Mouse (Mus musculus) C2C12 (cell line): ENCODE results near the gene Ell. TPM values are rescaled to one million over a fixed set of nuclear protein-coding genes. Genes with fewer than 3 reads are reported as not detected.

ENCODE experiments used
- H3K27me3 ChIP-seq: one replicate; pipeline ENCODE4 v1.6.1; 2011; ENCODE audit not compliant: control insufficient read depth, insufficient read depth, insufficient read length
- H3K36me3 ChIP-seq: one replicate; pipeline ENCODE4 v1.6.1; 2011; ENCODE audit not compliant: control insufficient read depth, insufficient read depth
- H3K4me3 ChIP-seq: one replicate; pipeline ENCODE4 v1.5.1; 2011; ENCODE audit warnings: mild to moderate bottlenecking, control low read depth; ENCODE audit not compliant: poor library complexity, insufficient read depth, severe bottlenecking
- H3K79me2 ChIP-seq: one replicate; pipeline ENCODE4 v1.6.1; 2011; ENCODE audit not compliant: control insufficient read depth, insufficient read depth
- H3K79me3 ChIP-seq: one replicate; pipeline ENCODE4 v1.6.1; 2011; ENCODE audit warnings: low read depth, control low read depth
- H3ac ChIP-seq: one replicate; pipeline ENCODE3; 2011; ENCODE audit warnings: low read depth; ENCODE audit not compliant: control insufficient read depth, insufficient read length
- CEBPB ChIP-seq: IDR thresholded peaks from one replicate; pipeline ENCODE4 v1.6.1; 2011; ENCODE audit warnings: low read depth, mild to moderate bottlenecking, control low read depth, moderate library complexity
- CTCF ChIP-seq: IDR thresholded peaks from one replicate; pipeline ENCODE4 v1.5.1; 2011; ENCODE audit not compliant: control insufficient read depth, insufficient read depth, insufficient read length
- FOSL1 ChIP-seq: IDR thresholded peaks from one replicate; pipeline ENCODE4 v1.8.0; 2011; ENCODE audit warnings: mild to moderate bottlenecking, low read length; ENCODE audit not compliant: poor library complexity, insufficient read depth, severe bottlenecking
- MAX ChIP-seq: IDR thresholded peaks from one replicate; pipeline ENCODE4 v1.6.1; 2011; ENCODE audit warnings: mild to moderate bottlenecking, control low read depth
- MYOD1 ChIP-seq: IDR thresholded peaks from one replicate; pipeline ENCODE4 v1.6.1; 2011; ENCODE audit warnings: low read depth; ENCODE audit not compliant: control insufficient read depth, insufficient read length
- MYOG ChIP-seq: IDR thresholded peaks from one replicate; pipeline ENCODE4 v1.6.1; 2011; ENCODE audit not compliant: control insufficient read depth, insufficient read length; ENCODE audit errors: extremely low read depth
- USF1 ChIP-seq: IDR thresholded peaks from one replicate; pipeline ENCODE4 v1.6.1; 2011; ENCODE audit warnings: low read depth, mild to moderate bottlenecking, control low read depth, moderate library complexity
- polyA plus RNA-seq: library from polyadenylated mRNA; unstranded; fragments of >200 nt; fragmentation: generic; extraction: Trizol; gene quantifications from one replicate; pipeline ENCODE4 v1.2.1, GENCODE M21; 2012; ENCODE audit warnings: missing spikeins

Ell gene
- polyA plus RNA-seq, 1 experiment: 12.3 TPM

- Histone ChIP-seq H3K36me3 (peaks cover 52% of the 10 kb centered on the region), H3K4me3 (no peak overlapping the region), H3K27me3 (no peaks in the 10 kb centered on the region), H3ac (no peak overlapping the region), H3K79me3 (peaks cover 33% of the 10 kb centered on the region), H3K79me2 (peaks cover 62% of the 10 kb centered on the region)
- TF ChIP-seq CEBPB (no peak), CTCF (no peak), MYOD1 (no peak), MYOG (no peak), MAX (no peak), FOSL1 (no peak), USF1 (no peak)
Observed at GRCm38 (mm10) chr8:70511770-70512169, 27.5 kb upstream of the Ell start.

GRCm38 (mm10) chr8:70512253-70512903, 26.9 kb upstream of the Ell start:
- peaks cover 48% of the 10 kb centered on the region for H3K36me3 ChIP-seq
- H3K79me2 ChIP-seq: peaks cover 61% of the 10 kb centered on the region
- no peak overlapping the region for H3ac ChIP-seq
- H3K79me3 ChIP-seq: peaks cover 33% of the 10 kb centered on the region
- no peaks in the 10 kb centered on the region for H3K27me3 ChIP-seq
- TF ChIP-seq MAX (no peak), MYOG (no peak), FOSL1 (no peak), CTCF (no peak), USF1 (no peak), MYOD1 (no peak), CEBPB (no peak)
- H3K4me3 ChIP-seq: no peak overlapping the region

- H3K36me3 ChIP-seq: peaks cover 38% of the 10 kb centered on the region
- no peak for TF ChIP-seq MYOG
- no peak for TF ChIP-seq MYOD1
- TF ChIP-seq MAX: no peak
- TF ChIP-seq CTCF: no peak
- no peak for TF ChIP-seq USF1
- H3ac ChIP-seq: no peak overlapping the region
- no peaks in the 10 kb centered on the region for H3K27me3 ChIP-seq
- H3K4me3 ChIP-seq: no peak overlapping the region
- peaks cover 51% of the 10 kb centered on the region for H3K79me2 ChIP-seq
- peaks cover 27% of the 10 kb centered on the region for H3K79me3 ChIP-seq
Observed at GRCm38 (mm10) chr8:70513441-70513840, 25.8 kb upstream of the Ell start.

- H3K79me2 ChIP-seq: peaks cover 9% of the 10 kb centered on the region
- H3ac ChIP-seq: no peak overlapping the region
- TF ChIP-seq USF1: no peak
- no peak for TF ChIP-seq MYOG
- no peak for TF ChIP-seq CEBPB
- TF ChIP-seq MAX: no peak
- peaks cover 12% of the 10 kb centered on the region for H3K36me3 ChIP-seq
- H3K79me3 ChIP-seq: peaks cover 3% of the 10 kb centered on the region
- no peaks in the 10 kb centered on the region for H3K27me3 ChIP-seq
- no peak overlapping the region for H3K4me3 ChIP-seq
Observed at GRCm38 (mm10) chr8:70517940-70518643, 21.2 kb upstream of the Ell start.

GRCm38 (mm10) chr8:70519043-70519442, 20.2 kb upstream of the Ell start:
- TF ChIP-seq CEBPB: no peak
- peaks cover 6% of the 10 kb centered on the region for H3K79me2 ChIP-seq
- no peak overlapping the region for H3ac ChIP-seq
- H3K27me3 ChIP-seq: no peaks in the 10 kb centered on the region
- no peak overlapping the region for H3K4me3 ChIP-seq
- H3K36me3 ChIP-seq: peaks cover 9% of the 10 kb centered on the region
- H3K79me3 ChIP-seq: peaks cover 3% of the 10 kb centered on the region

GRCm38 (mm10) chr8:70519606-70520005, 19.7 kb upstream of the Ell start:
- Histone ChIP-seq H3K36me3 (peaks cover 6% of the 10 kb centered on the region), H3K79me2 (no peaks in the 10 kb centered on the region), H3ac (no peak overlapping the region), H3K4me3 (no peak overlapping the region), H3K27me3 (no peaks in the 10 kb centered on the region), H3K79me3 (peaks cover 1% of the 10 kb centered on the region)
- TF ChIP-seq USF1 (no peak), MYOD1 (no peak), MYOG (no peak), CEBPB (no peak), MAX (no peak), CTCF (no peak), FOSL1 (no peak)
